Mouse (Mus musculus) left cerebral cortex, postnatal 36 days (tissue): ENCODE measurements around the gene Dcaf11. TPM values are rescaled to one million over a fixed set of nuclear protein-coding genes. Genes with fewer than 3 reads are reported as not detected.
A peak's percentile ranks its signal among the peaks of the same experiment; 100 is the strongest.

ENCODE experiments used
- DNase-seq, 2 experiments: peaks; one replicate each; pipeline ENCODE4 v3.0.0; 2021 to 2022; ENCODE audit warnings: low spot score in 2 of 2, mixed read lengths in 1 of 2
- intact Hi-C: fragments of 180-260 bp; cut with DNase I; formaldehyde crosslinking; loops from one replicate; pipeline ENCODE4 v1.15.1; 2025
- total RNA-seq, 2 experiments: library from RNA; stranded (reverse); gene quantifications; 2 replicates each; pipeline ENCODE4 v1.2.3; 2021

Dcaf11 gene
- total RNA-seq, 2 experiments from 2014 or later: 76.9 to 82.1 TPM

GRCm38 (mm10) chr14:55551794-55552193 lies 8.0 kb upstream of the Dcaf11 start:
- intact Hi-C loops: no loop called here
- DNase-seq: no peak

DNA sequence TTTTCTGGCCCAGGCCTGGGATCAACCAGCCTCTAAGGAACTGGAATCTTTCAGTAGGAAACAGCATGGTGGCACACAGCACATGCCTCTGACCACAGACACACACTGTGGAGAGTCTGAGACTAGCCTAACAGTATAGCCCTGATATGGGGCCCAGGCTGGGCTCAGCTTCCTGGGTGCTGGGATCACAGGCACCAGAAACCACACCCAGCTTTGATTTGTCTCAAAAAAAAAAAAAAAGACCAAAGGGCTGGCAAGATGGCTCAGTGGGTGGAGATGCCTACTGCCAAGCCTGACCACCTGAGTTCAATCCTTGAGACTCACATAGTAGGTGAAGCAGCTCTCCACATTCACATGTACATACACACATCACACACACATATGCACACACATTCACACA lies 5.2 kb upstream of the Dcaf11 start:
- intact Hi-C loops: no loop called here
- no peak for DNase-seq

- intact Hi-C loops: no loop called here
- DNase-seq: no peak
Observed at GRCm38 (mm10) chr14:55555788-55556187, 4.0 kb upstream of the Dcaf11 start.

DNA sequence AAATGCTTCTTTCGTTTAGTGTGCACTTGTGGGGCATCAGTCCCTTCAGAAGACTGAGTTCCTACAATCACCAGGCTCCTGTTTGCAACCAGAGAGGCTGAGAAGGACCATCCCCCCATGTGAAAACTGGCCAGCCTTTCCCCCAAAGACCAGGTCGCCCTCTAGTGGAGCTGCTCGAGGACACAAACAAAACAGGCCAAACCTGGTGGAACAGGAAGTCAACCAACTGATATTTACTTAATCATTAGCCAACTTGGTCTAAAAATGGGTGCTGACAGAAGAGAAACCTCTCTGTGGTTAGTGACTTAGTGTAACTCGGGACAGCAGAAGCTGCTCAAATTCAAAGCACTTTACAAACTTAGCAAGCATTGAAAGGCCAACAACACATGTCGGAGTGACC lies 2.8 kb upstream of the Dcaf11 start:
- intact Hi-C loops: loop anchor here (1.0 kb wide), 1 partner anchor 60 kb away; no protein-coding TSS in a partner anchor
- peak in 1 of 2 experiments; percentile 65 for DNase-seq

- intact Hi-C loops: loop anchor here (1.0 kb wide), 1 partner anchor 60 kb away; no protein-coding TSS in a partner anchor
- no peak for DNase-seq
Observed at GRCm38 (mm10) chr14:55557587-55557986, 2.2 kb upstream of the Dcaf11 start.

- intact Hi-C loops: no loop called here
- DNase-seq: no peak
Observed at GRCm38 (mm10) chr14:55558740-55559448, 912 bp upstream of the Dcaf11 start.

DNA sequence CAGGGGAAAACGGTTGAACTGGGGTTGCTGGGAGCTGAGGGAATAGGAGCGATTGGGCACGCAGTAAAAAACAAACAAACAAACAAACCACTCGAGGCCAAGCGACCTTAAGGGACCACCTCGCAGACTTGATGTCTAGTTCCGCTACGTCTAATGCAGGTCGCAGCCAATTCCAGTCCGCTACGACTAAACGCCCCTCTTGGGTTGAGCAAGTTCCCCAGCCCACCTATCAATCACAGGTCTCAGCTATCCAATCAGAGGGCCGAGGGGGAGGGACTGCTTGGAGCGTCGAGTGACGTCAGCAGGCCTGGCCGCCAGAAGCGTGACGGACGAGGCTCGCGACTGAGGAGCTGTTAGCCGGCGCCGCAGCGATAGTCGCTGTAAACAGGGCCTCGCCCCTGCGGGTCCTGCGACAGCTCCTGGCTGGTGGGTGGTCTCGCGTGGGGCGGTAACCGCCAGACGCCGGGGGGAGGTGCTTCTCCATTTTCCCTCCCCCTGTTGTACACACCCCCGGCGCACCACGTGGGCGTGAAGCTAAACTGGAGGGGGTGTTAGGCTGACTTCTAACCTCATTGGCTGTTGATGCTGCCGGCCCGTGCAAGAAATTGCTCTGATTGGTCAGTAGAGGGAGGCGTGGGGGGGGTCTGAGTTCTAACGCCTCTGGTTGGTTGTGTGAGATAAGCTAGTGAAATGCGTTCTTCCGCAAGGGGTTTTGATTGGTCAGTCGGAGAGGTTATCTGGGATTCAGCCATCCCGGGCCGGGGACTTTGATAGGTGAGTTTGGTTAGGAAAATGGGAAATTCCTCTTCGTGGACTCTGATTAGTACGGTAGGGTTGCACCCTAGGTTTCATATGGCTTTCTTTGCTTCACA lies 632 bp downstream of the Dcaf11 start, which contains the start of gene A730061H03Rik:
Gene A730061H03Rik, minus strand, starts transcription at position 205 of the 872 bp plus-strand sequence.
- intact Hi-C loops: loop anchor here (2.0 kb wide), 1 partner anchor 30 kb away; the partner anchor contains the start of genes Psme2 and Rnf31
- DNase-seq: peak; percentile 97 to 98

GRCm38 (mm10) chr14:55561860-55562259 lies 2.1 kb downstream of the Dcaf11 start:
- DNase-seq: no peak
- intact Hi-C loops: loop anchor here (2.0 kb wide), 1 partner anchor 29 kb away; the partner anchor contains the start of genes Psme2 and Rnf31

DNA sequence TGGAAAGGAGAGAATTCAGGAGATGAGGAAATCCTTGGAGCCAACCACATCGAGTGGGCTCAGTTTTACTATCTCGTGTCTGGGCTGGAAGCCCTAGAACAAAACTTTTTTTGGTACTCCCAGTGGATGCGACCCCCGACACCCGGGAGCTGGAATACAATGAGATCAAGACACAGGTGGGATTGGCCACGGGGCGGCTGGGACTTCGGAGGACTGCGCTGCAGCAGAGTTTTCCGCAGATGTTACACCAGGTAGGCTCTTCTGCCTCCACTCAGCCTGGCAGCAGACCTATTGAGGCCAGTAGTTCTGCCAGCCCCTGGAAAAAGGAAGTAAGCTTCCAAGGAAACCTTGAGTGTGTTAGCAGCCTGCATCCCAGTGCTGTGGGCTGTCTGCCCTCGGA lies 3.4 kb downstream of the Dcaf11 start:
- no peak for DNase-seq
- intact Hi-C loops: no loop called here

GRCm38 (mm10) chr14:55565748-55566147 lies 5.9 kb downstream of the Dcaf11 start:
- DNase-seq: no peak
- intact Hi-C loops: no loop called here

- intact Hi-C loops: no loop called here
Observed at GRCm38 (mm10) chr14:55567496-55567895, 7.7 kb downstream of the Dcaf11 start.

GRCm38 (mm10) chr14:55570588-55570987 lies 10.8 kb downstream of the Dcaf11 start:
- intact Hi-C loops: no loop called here
- no peak for DNase-seq

More at GRCm38 (mm10) chr14:55567496-55567895, 7.7 kb downstream of the Dcaf11 start:
- no peak for DNase-seq

DNA sequence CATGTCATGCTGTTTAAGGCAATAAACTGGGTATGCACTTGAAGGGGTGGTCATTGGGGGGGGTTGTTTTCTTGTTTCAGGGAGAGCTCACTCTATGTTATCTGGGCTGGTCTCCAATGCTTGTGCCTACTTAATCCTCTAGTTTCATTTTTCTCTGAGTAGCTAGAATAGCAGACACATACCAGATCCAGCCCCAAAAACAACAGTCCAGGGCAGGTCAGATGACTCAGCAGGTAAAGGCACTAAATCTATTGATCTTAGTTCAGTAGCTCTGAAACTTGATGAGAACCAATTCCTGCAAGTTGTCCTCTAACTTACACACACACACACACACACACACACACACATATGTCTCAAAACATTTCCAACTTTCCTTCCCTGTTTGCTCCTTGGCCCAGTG lies 12.0 kb downstream of the Dcaf11 start:
- intact Hi-C loops: no loop called here

GRCm38 (mm10) chr14:55575302-55575701 lies 15.5 kb downstream of the Dcaf11 start, which contains the start of gene Fitm1:
Fitm1 (plus strand) TSS chr14:55575617.
- no peak for DNase-seq
- intact Hi-C loops: no loop called here

More for the DNA sequence above, 12.0 kb downstream of the Dcaf11 start:
- no peak for DNase-seq

GRCm38 (mm10) chr14:55575711-55576110 lies 15.9 kb downstream of the Dcaf11 start:
- DNase-seq: no peak
- intact Hi-C loops: no loop called here

DNA sequence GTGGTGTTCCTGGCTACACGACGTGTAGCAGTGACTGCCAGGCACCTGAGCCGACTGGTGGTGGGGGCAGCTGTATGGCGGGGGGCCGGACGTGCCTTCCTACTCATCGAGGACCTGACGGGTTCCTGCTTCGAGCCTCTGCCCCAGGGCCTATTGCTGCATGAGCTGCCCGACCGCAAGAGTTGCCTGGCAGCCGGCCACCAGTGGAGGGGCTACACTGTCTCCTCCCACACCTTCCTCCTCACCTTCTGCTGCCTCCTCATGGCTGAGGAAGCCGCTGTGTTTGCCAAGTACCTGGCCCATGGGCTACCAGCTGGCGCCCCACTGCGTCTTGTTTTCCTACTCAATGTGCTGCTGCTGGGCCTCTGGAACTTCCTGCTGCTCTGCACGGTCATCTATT lies 16.6 kb downstream of the Dcaf11 start:
- peak; percentile 22 to 29 for DNase-seq

GRCm38 (mm10) chr14:55577871-55578667 lies 18.3 kb downstream of the Dcaf11 start, which contains the start of gene Psme1:
Psme1 (plus strand) TSS chr14:55578123.
- peak; percentile 64 to 69 for DNase-seq
- intact Hi-C loops: no loop called here

More for the DNA sequence above, 16.6 kb downstream of the Dcaf11 start:
- intact Hi-C loops: no loop called here

- DNase-seq: no peak
- intact Hi-C loops: no loop called here
Observed at GRCm38 (mm10) chr14:55578668-55579269, 19.0 kb downstream of the Dcaf11 start.
